Mouse (Mus musculus) spleen, adult 12 weeks (tissue): ENCODE measurements at regions not wholly inside any gene's neighbourhood (a gene's known extent, or its start where the extent isn't known, plus 50 kb on each side); places are given as distances from the start of the nearest gene placed in this dataset.

Experiments used
- DNase-seq: peaks from one replicate; pipeline ENCODE4 v3.0.0; 2022; ENCODE audit warnings: low spot score

- DNase-seq: no peak
Observed at GRCm38 (mm10) chr12:54273506-54273905, 69.8 kb upstream of the Egln3 start.

GRCm38 (mm10) chr12:54272696-54273095 lies 69.0 kb upstream of the Egln3 start:
- DNase-seq: no peak

- no peak for DNase-seq
Observed at GRCm38 (mm10) chr12:54272226-54272625, 68.6 kb upstream of the Egln3 start.

- DNase-seq: no peak
Observed at GRCm38 (mm10) chr12:54265852-54266251, 62.2 kb upstream of the Egln3 start.

- no peak for DNase-seq
Observed at GRCm38 (mm10) chr12:54264893-54265835, 61.5 kb upstream of the Egln3 start.

- no peak for DNase-seq
Observed at GRCm38 (mm10) chr12:54264418-54264733, 60.7 kb upstream of the Egln3 start.

GRCm38 (mm10) chr12:54263733-54264417 lies 60.2 kb upstream of the Egln3 start:
- no peak for DNase-seq

- no peak for DNase-seq
Observed at GRCm38 (mm10) chr12:54262236-54263005, 58.8 kb upstream of the Egln3 start.

GRCm38 (mm10) chr12:54261426-54261825 lies 57.8 kb upstream of the Egln3 start:
- DNase-seq: no peak

GRCm38 (mm10) chr12:54260502-54260901 lies 56.8 kb upstream of the Egln3 start:
- DNase-seq: no peak

GRCm38 (mm10) chr12:54257776-54258433 lies 54.2 kb upstream of the Egln3 start:
- DNase-seq: no peak

- no peak for DNase-seq
Observed at GRCm38 (mm10) chr12:54256506-54257128, 53.0 kb upstream of the Egln3 start.
